Mouse (Mus musculus) spleen, adult 18-20 months (tissue): ENCODE data around the gene Itih4.

Experiments
- DNase-seq, 2 experiments: peaks; one replicate each; pipeline ENCODE4 v3.0.0; 2022; ENCODE audit warnings: mixed read lengths in 2 of 2

Gene Itih4

GRCm38 (mm10) chr14:30943860-30944674 lies 57.8 kb downstream of the Itih4 start:
- DNase-seq: peak in 1 of 2 experiments; percentile 59

GRCm38 (mm10) chr14:30944745-30945144 lies 58.5 kb downstream of the Itih4 start:
- DNase-seq: no peak

- no peak for DNase-seq
Observed at GRCm38 (mm10) chr14:30949986-30950385, 63.7 kb downstream of the Itih4 start.

- peak; percentile 88 to 93 for DNase-seq
Observed at GRCm38 (mm10) chr14:30951154-30951825, 65.0 kb downstream of the Itih4 start, which contains the start of gene Nek4. Gene Nek4, plus strand, starts transcription at chr14:30951377.
